Mouse (Mus musculus): ENCODE measurements around the gene Abcb7. TPM values are rescaled to one million over a fixed set of nuclear protein-coding genes. Genes with fewer than 3 reads are reported as not detected.
A peak's percentile ranks its signal among the peaks of the same experiment; 100 is the strongest.
"Not testable (repeated sequence)": the region's sequence is repeated elsewhere in the genome, so short reads cannot be mapped to it uniquely, and the experiment has no call there.

The Abcb7 gene
- polyA plus RNA-seq, 1 experiment from 2014 or later = 6.3 TPM

- Histone ChIP-seq H3K4me3 (ENCODE audit: low read depth, low read length) (no peak overlapping the region), H3K9ac (ENCODE audit: low read depth, low read length) (no peak overlapping the region), H3K9me3 (ENCODE audit: control insufficient read depth) (no peaks in the 10 kb centered on the region), H3K27me3 (replicated peaks; ENCODE audit: control insufficient read depth, insufficient read depth, low read length) (no peaks in the 10 kb centered on the region), H3K4me1 (replicated peaks; ENCODE audit: control insufficient read depth, insufficient read depth, low read length) (no peaks in the 10 kb centered on the region), H3K27ac (ENCODE audit: low read depth, low read length) (no peak overlapping the region), H3K4me2 (replicated peaks; ENCODE audit: low read depth) (no peak overlapping the region), H3K36me3 (ENCODE audit: control insufficient read depth, insufficient read depth) (no peaks in the 10 kb centered on the region)
- peak; percentile 45 for ATAC-seq
- no peak for TF ChIP-seq CTCF (IDR thresholded peaks at IDR 0.05; ENCODE audit: low read depth)
Measured at GRCm38 (mm10) chrX:104408137-104408536, 5.5 kb downstream of the Abcb7 start.

DNA sequence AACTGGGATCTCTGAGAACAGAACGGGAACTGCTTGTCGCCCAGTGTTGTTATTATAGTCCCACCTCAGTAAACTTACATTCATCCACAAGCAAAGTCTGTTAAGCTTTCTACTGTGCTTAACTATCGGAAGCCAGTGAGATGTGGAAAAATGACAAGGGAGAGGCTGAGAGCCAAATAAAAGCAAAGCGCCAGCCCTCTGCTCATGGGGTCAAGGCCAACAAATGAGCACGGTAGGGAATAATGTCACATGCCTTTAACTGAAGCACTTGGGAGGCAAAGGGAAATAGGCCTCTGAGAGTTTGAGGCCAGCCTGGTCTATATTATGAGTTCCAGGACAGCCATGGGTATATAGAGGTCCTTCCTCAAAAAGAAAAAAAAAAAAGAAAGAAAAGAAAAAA, 11.2 kb downstream of the Abcb7 start:
- H3K36me3 ChIP-seq (ENCODE audit: control insufficient read depth, insufficient read depth) = no peaks in the 10 kb centered on the region
- no peak overlapping the region for H3K4me3 ChIP-seq (ENCODE audit: low read depth, low read length)
- no peak overlapping the region for H3K9ac ChIP-seq (ENCODE audit: low read depth, low read length)
- no peaks in the 10 kb centered on the region for H3K9me3 ChIP-seq (ENCODE audit: control insufficient read depth)
- H3K27me3 ChIP-seq (replicated peaks; ENCODE audit: control insufficient read depth, insufficient read depth, low read length) = no peaks in the 10 kb centered on the region
- no peak overlapping the region for H3K4me2 ChIP-seq (replicated peaks; ENCODE audit: low read depth)
- no peak for TF ChIP-seq CTCF (IDR thresholded peaks at IDR 0.05; ENCODE audit: low read depth)
- H3K4me1 ChIP-seq (replicated peaks; ENCODE audit: control insufficient read depth, insufficient read depth, low read length) = no peaks in the 10 kb centered on the region
- WGBS = 65% methylated on average over 5 of the region's 5 CpGs
- no peak overlapping the region for H3K27ac ChIP-seq (ENCODE audit: low read depth, low read length)
- ATAC-seq = no peak

GRCm38 (mm10) chrX:104401134-104401533, 12.5 kb downstream of the Abcb7 start:
- H3K27ac ChIP-seq (ENCODE audit: low read depth, low read length) = no peak overlapping the region
- H3K9ac ChIP-seq (ENCODE audit: low read depth, low read length) = no peak overlapping the region
- no peaks in the 10 kb centered on the region for H3K36me3 ChIP-seq (ENCODE audit: control insufficient read depth, insufficient read depth)
- no peak overlapping the region for H3K4me2 ChIP-seq (replicated peaks; ENCODE audit: low read depth)
- H3K27me3 ChIP-seq (replicated peaks; ENCODE audit: control insufficient read depth, insufficient read depth, low read length) = no peaks in the 10 kb centered on the region
- WGBS = 72% methylated on average over 1 of the region's 1 CpGs
- H3K4me1 ChIP-seq (replicated peaks; ENCODE audit: control insufficient read depth, insufficient read depth, low read length) = no peaks in the 10 kb centered on the region
- TF ChIP-seq CTCF (IDR thresholded peaks at IDR 0.05; ENCODE audit: low read depth) = no peak
- peak; percentile 57; the same call in 1 of the 2 replicates for ATAC-seq
- H3K9me3 ChIP-seq (ENCODE audit: control insufficient read depth) = no peaks in the 10 kb centered on the region
- H3K4me3 ChIP-seq (ENCODE audit: low read depth, low read length) = no peak overlapping the region

DNA sequence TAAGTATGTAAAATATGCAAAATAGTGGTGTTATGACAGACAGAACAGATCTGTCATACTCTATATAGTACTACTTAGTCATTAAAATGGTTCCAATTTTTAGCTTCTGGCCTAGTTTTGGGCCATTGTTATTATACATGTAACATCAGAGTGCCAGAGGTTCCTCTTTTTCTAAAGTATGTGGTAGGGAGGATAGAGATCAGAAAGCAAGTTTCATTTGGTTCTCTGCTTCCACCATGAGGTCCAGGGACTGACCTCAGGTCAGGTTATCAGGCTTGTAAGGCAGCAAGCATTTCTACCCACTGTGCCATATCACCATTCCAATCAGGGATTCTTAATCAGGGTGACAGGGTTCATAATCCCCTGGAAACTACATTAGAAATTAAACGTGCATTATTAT, 16.1 kb downstream of the Abcb7 start:
- no peaks in the 10 kb centered on the region for H3K9me3 ChIP-seq (ENCODE audit: control insufficient read depth)
- TF ChIP-seq CTCF (IDR thresholded peaks at IDR 0.05; ENCODE audit: low read depth) = no peak
- no peak overlapping the region for H3K27ac ChIP-seq (ENCODE audit: low read depth, low read length)
- no peaks in the 10 kb centered on the region for H3K4me1 ChIP-seq (replicated peaks; ENCODE audit: control insufficient read depth, insufficient read depth, low read length)
- H3K4me2 ChIP-seq (replicated peaks; ENCODE audit: low read depth) = no peak overlapping the region
- H3K4me3 ChIP-seq (ENCODE audit: low read depth, low read length) = no peak overlapping the region
- no peaks in the 10 kb centered on the region for H3K36me3 ChIP-seq (ENCODE audit: control insufficient read depth, insufficient read depth)
- no peaks in the 10 kb centered on the region for H3K27me3 ChIP-seq (replicated peaks; ENCODE audit: control insufficient read depth, insufficient read depth, low read length)
- no peak for ATAC-seq
- 66% methylated on average over 1 of the region's 1 CpGs for WGBS
- H3K9ac ChIP-seq (ENCODE audit: low read depth, low read length) = no peak overlapping the region

DNA sequence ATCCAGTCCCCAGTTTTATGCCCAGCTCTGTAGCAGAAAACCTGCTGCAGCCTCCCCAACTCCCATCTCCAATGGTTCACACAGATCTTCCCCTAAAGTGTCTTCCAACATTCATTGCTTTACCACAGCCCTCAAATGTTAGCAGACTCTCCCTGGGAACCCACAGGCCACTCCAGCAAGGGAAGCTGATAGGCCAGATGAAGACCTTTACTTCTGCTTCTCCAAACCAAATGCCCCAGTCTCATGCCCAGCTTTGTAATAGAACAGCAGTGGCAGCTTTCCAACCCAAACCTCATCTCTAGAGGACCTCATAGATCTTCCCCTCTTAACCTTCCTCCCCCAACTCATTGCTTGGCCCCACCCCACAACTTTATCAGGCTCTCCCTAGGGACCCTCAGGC, 54.0 kb downstream of the Abcb7 start:
- no peak for ATAC-seq
- H3K27ac ChIP-seq (ENCODE audit: low read depth, low read length) = no peak overlapping the region
- no peaks in the 10 kb centered on the region for H3K9me3 ChIP-seq (ENCODE audit: control insufficient read depth)
- H3K4me2 ChIP-seq (replicated peaks; ENCODE audit: low read depth) = no peak overlapping the region
- H3K36me3 ChIP-seq (ENCODE audit: control insufficient read depth, insufficient read depth) = no peaks in the 10 kb centered on the region
- H3K27me3 ChIP-seq (replicated peaks; ENCODE audit: control insufficient read depth, insufficient read depth, low read length) = no peaks in the 10 kb centered on the region; the same call in 1 of the 2 replicates
- no peak overlapping the region for H3K9ac ChIP-seq (ENCODE audit: low read depth, low read length)
- TF ChIP-seq CTCF (IDR thresholded peaks at IDR 0.05; ENCODE audit: low read depth) = no peak
- H3K4me1 ChIP-seq (replicated peaks; ENCODE audit: control insufficient read depth, insufficient read depth, low read length) = no peaks in the 10 kb centered on the region
- no peak overlapping the region for H3K4me3 ChIP-seq (ENCODE audit: low read depth, low read length)

- H3K36me3 ChIP-seq (ENCODE audit: control insufficient read depth, insufficient read depth) = no peaks in the 10 kb centered on the region
- WGBS = 47% methylated on average over 1 of the region's 1 CpGs
- H3K4me1 ChIP-seq (replicated peaks; ENCODE audit: control insufficient read depth, insufficient read depth, low read length) = no peaks in the 10 kb centered on the region
- H3K4me3 ChIP-seq (ENCODE audit: low read depth, low read length) = no peak overlapping the region
- no peak overlapping the region for H3K9ac ChIP-seq (ENCODE audit: low read depth, low read length)
- no peak overlapping the region for H3K27ac ChIP-seq (ENCODE audit: low read depth, low read length)
- ATAC-seq = 0 out of 2 replicates have a peak, but pooled peaks have one; percentile 53
- H3K4me2 ChIP-seq (replicated peaks; ENCODE audit: low read depth) = no peak overlapping the region
- no peaks in the 10 kb centered on the region; the same call in 1 of the 2 replicates for H3K27me3 ChIP-seq (replicated peaks; ENCODE audit: control insufficient read depth, insufficient read depth, low read length)
- H3K9me3 ChIP-seq (ENCODE audit: control insufficient read depth) = no peaks in the 10 kb centered on the region
- TF ChIP-seq CTCF (IDR thresholded peaks at IDR 0.05; ENCODE audit: low read depth) = no peak
Measured at GRCm38 (mm10) chrX:104355842-104356241, 57.8 kb downstream of the Abcb7 start.

DNA sequence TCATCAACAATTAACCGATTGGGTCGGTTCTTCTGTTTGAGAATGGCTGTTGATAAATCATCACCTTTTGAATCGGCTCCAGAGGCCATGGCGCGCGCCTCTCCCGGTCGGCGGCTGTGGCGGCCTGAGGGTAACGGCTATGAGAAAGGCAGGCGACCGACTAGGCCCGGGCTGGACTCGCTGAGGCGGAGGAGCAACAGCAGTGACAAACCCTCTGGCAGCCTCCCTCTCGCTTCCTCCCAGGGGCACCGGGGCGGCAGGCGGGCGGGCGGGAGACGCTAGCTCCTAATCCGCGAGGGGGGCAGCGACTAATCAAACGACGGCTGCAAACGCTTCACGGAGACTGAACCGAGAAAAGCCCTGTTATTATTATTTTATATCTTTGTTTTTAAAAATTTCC, 65.5 kb downstream of the Abcb7 start:
- not testable (repeated sequence) for H3K27me3 ChIP-seq (replicated peaks; ENCODE audit: control insufficient read depth, insufficient read depth, low read length); H3K4me2 ChIP-seq (replicated peaks; ENCODE audit: low read depth); H3K4me3 ChIP-seq (ENCODE audit: low read depth, low read length); H3K36me3 ChIP-seq (ENCODE audit: control insufficient read depth, insufficient read depth); H3K9ac ChIP-seq (ENCODE audit: low read depth, low read length); H3K27ac ChIP-seq (ENCODE audit: low read depth, low read length); H3K9me3 ChIP-seq (ENCODE audit: control insufficient read depth); H3K4me1 ChIP-seq (replicated peaks; ENCODE audit: control insufficient read depth, insufficient read depth, low read length)
- peak; percentile 53; the same call in 1 of the 2 replicates for ATAC-seq
- WGBS = 89% methylated on average over 24 of the region's 31 CpGs
